8 mouse cellular contexts compared by ENCODE assay signal in the genomic region with DNA sequence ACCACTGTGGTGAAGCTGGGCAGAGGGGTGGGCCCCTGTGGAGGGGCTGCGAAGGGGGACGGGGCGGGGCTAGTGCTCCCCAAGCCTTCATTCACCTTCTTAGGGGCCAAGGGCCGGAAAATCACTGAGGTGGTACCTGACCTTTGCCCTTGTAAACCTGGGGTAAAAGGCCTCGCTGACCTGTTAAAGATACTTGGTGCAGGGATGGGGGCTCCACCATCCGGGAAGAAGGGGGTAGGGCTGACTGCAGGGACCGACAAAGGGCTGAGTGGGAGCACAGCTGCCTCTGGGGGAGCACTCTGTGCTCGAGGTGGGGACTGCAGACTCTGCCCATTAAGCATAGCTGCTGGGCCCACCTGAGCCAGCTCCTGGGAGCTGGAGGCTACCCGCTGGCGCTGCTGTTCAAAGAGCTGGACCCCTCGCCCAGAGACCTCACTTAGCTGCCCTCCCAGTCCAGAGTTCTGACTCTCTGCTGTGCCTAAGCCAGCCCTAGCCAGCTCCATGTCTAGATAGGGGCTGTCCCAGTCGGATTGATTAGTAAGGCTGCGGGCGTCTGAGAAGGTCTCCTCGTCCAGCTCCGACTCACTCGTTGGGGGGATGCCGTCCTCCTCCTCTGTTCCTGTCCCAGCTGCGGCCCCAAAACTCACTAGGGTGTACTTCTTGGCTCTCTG. TPM values are rescaled to one million over a fixed set of nuclear protein-coding genes. Genes with fewer than 3 reads are reported as not detected.
DNase-seq lines count a peak whose midpoint lies in the region; ATAC-seq and TF ChIP-seq lines count a peak whose summit lies in the region.

No protein-coding gene starts in this region.

- ATAC-seq in embryonic facial prominence, embryonic 15.5 days (ENCODE audit: insufficient number of reproducible peaks, low FRiP score, low TSS enrichment, low read depth) = peak; percentile 27; the same call in 1 of the 2 replicates
- peak; percentile 15; the same call in 1 of the 2 replicates for ATAC-seq in intestine, postnatal 0 days
- ATAC-seq in erythroid progenitor cell, adult 5-6 weeks (replicated peaks; ENCODE audit: low FRiP score, poor library complexity, severe bottlenecking) = no peak

- H3K4me3 ChIP-seq in heart, embryonic 10.5 days = peak overlapping the region; percentile 71
- peak overlapping the region; percentile 79 to 93 for H3K4me3 ChIP-seq in ES-E14 (ENCODE audit: insufficient read depth in 1 of 2, low read depth in 1 of 2, low read length in 2 of 2, poor library complexity in 1 of 2, severe bottlenecking in 1 of 2)
- peak overlapping the region; percentile 75 for H3K4me3 ChIP-seq in embryonic facial prominence, embryonic 15.5 days (replicated peaks)
- H3K4me3 ChIP-seq in intestine, postnatal 0 days (ENCODE audit: low read depth, low read length) = peak overlapping the region; percentile 66

- H3K27me3 ChIP-seq in heart, embryonic 10.5 days (ENCODE audit: insufficient read depth, poor library complexity, severe bottlenecking) = peaks cover 9% of the 10 kb centered on the region
- H3K27me3 ChIP-seq in embryonic facial prominence, embryonic 15.5 days = 0 out of 2 replicates have a peak, but pooled peaks cover 4% of the 10 kb centered on the region
- 0 out of 2 replicates have a peak, but pooled peaks cover 5% of the 10 kb centered on the region for H3K27me3 ChIP-seq in intestine, postnatal 0 days (replicated peaks; ENCODE audit: control insufficient read depth, insufficient read depth, low read length)

- H3K4me2 ChIP-seq in embryonic facial prominence, embryonic 15.5 days (replicated peaks) = peak overlapping the region; percentile 88
- peak overlapping the region; percentile 96 for H3K4me2 ChIP-seq in intestine, postnatal 0 days (replicated peaks; ENCODE audit: low read depth)

- DNase-seq in heart, embryonic 10.5 days (ENCODE audit: low spot score) = peak; percentile 77
- no peak for DNase-seq in heart, adult 9 months (ENCODE audit: low spot score in 2 of 2)
- DNase-seq in ES-E14 (ENCODE audit: low read depth, low spot score) = no peak
- DNase-seq in lung, postnatal 4 days = peak; percentile 14 to 33
- no peak for DNase-seq in spleen, postnatal 14 days (ENCODE audit: low spot score in 2 of 2)

- 9% methylated on average over 19 of the region's 19 CpGs for WGBS in heart, embryonic 10.5 days
- WGBS in embryonic facial prominence, embryonic 15.5 days = 10% methylated on average over 19 of the region's 19 CpGs
- 30% methylated on average over 16 of the region's 19 CpGs for WGBS in intestine, postnatal 0 days

- in situ Hi-C loops in ES-E14 (cut with MboI; ENCODE audit: low sequenced_read_pairs in 2 of 2, unreplicated experiment in 2 of 2) = no loop called here

- no peak for TF ChIP-seq CTCF in intestine, postnatal 0 days (IDR thresholded peaks at IDR 0.05; ENCODE audit: low read depth)

- peak overlapping the region; percentile 70 for H3K9ac ChIP-seq in ES-E14 (ENCODE audit: insufficient read depth, low read depth, low read length, poor library complexity, severe bottlenecking)
- H3K9ac ChIP-seq in embryonic facial prominence, embryonic 15.5 days = peak overlapping the region; percentile 78
- H3K9ac ChIP-seq in intestine, postnatal 0 days (ENCODE audit: low read depth, low read length) = peak overlapping the region; percentile 68

- H3K27ac ChIP-seq in heart, embryonic 10.5 days = peak overlapping the region; percentile 94
- H3K27ac ChIP-seq in ES-E14 (ENCODE audit: insufficient read depth, low read depth, low read length, poor library complexity, severe bottlenecking) = no peak overlapping the region
- H3K27ac ChIP-seq in embryonic facial prominence, embryonic 15.5 days (replicated peaks) = peak overlapping the region; percentile 96
- H3K27ac ChIP-seq in intestine, postnatal 0 days (ENCODE audit: low read depth, low read length) = peak overlapping the region; percentile 88

- no peaks in the 10 kb centered on the region for H3K9me3 ChIP-seq in heart, embryonic 10.5 days
- H3K9me3 ChIP-seq in ES-E14 (ENCODE audit: control insufficient read depth, insufficient read depth, low read depth, low read length) = no peaks in the 10 kb centered on the region
- H3K9me3 ChIP-seq in embryonic facial prominence, embryonic 15.5 days (replicated peaks) = no peaks in the 10 kb centered on the region
- no peaks in the 10 kb centered on the region for H3K9me3 ChIP-seq in intestine, postnatal 0 days (ENCODE audit: control insufficient read depth)

- peaks cover 26% of the 10 kb centered on the region for H3K36me3 ChIP-seq in heart, embryonic 10.5 days
- no peaks in the 10 kb centered on the region for H3K36me3 ChIP-seq in ES-E14 (ENCODE audit: control insufficient read depth, insufficient read depth, low read length, poor library complexity, severe bottlenecking)
- H3K36me3 ChIP-seq in embryonic facial prominence, embryonic 15.5 days = no peaks in the 10 kb centered on the region
- H3K36me3 ChIP-seq in intestine, postnatal 0 days (ENCODE audit: control insufficient read depth, insufficient read depth) = no peaks in the 10 kb centered on the region

- peaks cover 47% of the 10 kb centered on the region for H3K4me1 ChIP-seq in heart, embryonic 10.5 days
- peaks cover 0 to 22% of the 10 kb centered on the region in 2 experiments; a peak in 1 of 4 replicates for H3K4me1 ChIP-seq in ES-E14 (ENCODE audit: control insufficient read depth in 2 of 2, insufficient read depth in 2 of 2, low read length in 2 of 2, poor library complexity in 1 of 2)
- H3K4me1 ChIP-seq in embryonic facial prominence, embryonic 15.5 days = peaks cover 18% of the 10 kb centered on the region
- peaks cover 8% of the 10 kb centered on the region for H3K4me1 ChIP-seq in intestine, postnatal 0 days (replicated peaks; ENCODE audit: control insufficient read depth, insufficient read depth, low read length)

TF ChIP-seq in ES-E14, 5 proteins besides CTCF, POLR2A, EP300 and RAD21:
- TF ChIP-seq ZNF384 (IDR thresholded peaks at IDR 0.05; ENCODE audit: low read depth, low read length) (no peak), CHD2 (IDR thresholded peaks at IDR 0.05; ENCODE audit: low read depth, low read length) (no peak), HCFC1 (IDR thresholded peaks at IDR 0.05; ENCODE audit: borderline replicate concordance, insufficient read depth, low read length) (no peak), MAFK (IDR thresholded peaks at IDR 0.05; ENCODE audit: insufficient read depth, low read depth, low read length) (no peak), ZC3H11A (IDR thresholded peaks at IDR 0.05; ENCODE audit: borderline replicate concordance, low read depth, low read length) (no peak)

RNA-seq across cellular contexts. Expression of a gene that starts 5.5 kb away (rescaled TPM):
- polyA plus RNA-seq in heart, embryonic 10.5 days (2016; fragmentation: Nextera tagmentation; extraction: Ambion mirVana) = 22.8 and 30.3 TPM in 2 replicates
- total RNA-seq in ES-E14 (2012; rRNA removed) = 0.16 TPM in 1 of 2 replicates, not detected in the other
- 7.0 and 9.7 TPM in 2 replicates for polyA plus RNA-seq in embryonic facial prominence, embryonic 15.5 days (2015; fragmentation: Nextera tagmentation; extraction: Ambion mirVana)
- polyA plus RNA-seq in intestine, postnatal 0 days (2015; fragmentation: Nextera tagmentation; extraction: Ambion mirVana) = not detected in 2 replicates
- not detected in 2 replicates for total RNA-seq in erythroid progenitor cell, adult 5-6 weeks (2015; ENCODE audit: low replicate concordance)
- not detected in 2 replicates for total RNA-seq in erythroid progenitor cell, adult 5-6 weeks (2017; ENCODE audit: low replicate concordance)

RNA-seq across cellular contexts. Expression of a gene that starts 6.4 kb away (rescaled TPM):
- 87.0 and 172 TPM in 2 replicates for polyA plus RNA-seq in heart, embryonic 10.5 days (2016; fragmentation: Nextera tagmentation; extraction: Ambion mirVana)
- total RNA-seq in ES-E14 (2012; rRNA removed) = 0.85 and 1.1 TPM in 2 replicates
- 30.1 and 37.7 TPM in 2 replicates for polyA plus RNA-seq in embryonic facial prominence, embryonic 15.5 days (2015; fragmentation: Nextera tagmentation; extraction: Ambion mirVana)
- 0.23 and 0.27 TPM in 2 replicates for polyA plus RNA-seq in intestine, postnatal 0 days (2015; fragmentation: Nextera tagmentation; extraction: Ambion mirVana)
- total RNA-seq in erythroid progenitor cell, adult 5-6 weeks (2015; ENCODE audit: low replicate concordance) = not detected in 2 replicates
- not detected in 2 replicates for total RNA-seq in erythroid progenitor cell, adult 5-6 weeks (2017; ENCODE audit: low replicate concordance)

RNA-seq across cellular contexts. Expression of a gene that starts 12.3 kb away (rescaled TPM):
- polyA plus RNA-seq in heart, embryonic 10.5 days (2016; fragmentation: Nextera tagmentation; extraction: Ambion mirVana) = 101 and 113 TPM in 2 replicates
- 104 TPM in 2 replicates for total RNA-seq in ES-E14 (2012; rRNA removed)
- polyA plus RNA-seq in embryonic facial prominence, embryonic 15.5 days (2015; fragmentation: Nextera tagmentation; extraction: Ambion mirVana) = 86.8 and 92.5 TPM in 2 replicates
- 51.0 and 53.8 TPM in 2 replicates for polyA plus RNA-seq in intestine, postnatal 0 days (2015; fragmentation: Nextera tagmentation; extraction: Ambion mirVana)
- 53.3 and 56.2 TPM in 2 replicates for total RNA-seq in erythroid progenitor cell, adult 5-6 weeks (2015; ENCODE audit: low replicate concordance)
- total RNA-seq in erythroid progenitor cell, adult 5-6 weeks (2017; ENCODE audit: low replicate concordance) = 34.0 and 80.6 TPM in 2 replicates

RNA-seq across cellular contexts. Expression of a gene that starts 20.9 kb away (rescaled TPM):
- 7.3 and 7.5 TPM in 2 replicates for polyA plus RNA-seq in heart, embryonic 10.5 days (2016; fragmentation: Nextera tagmentation; extraction: Ambion mirVana)
- 15.3 and 16.6 TPM in 2 replicates for total RNA-seq in ES-E14 (2012; rRNA removed)
- 5.6 and 6.6 TPM in 2 replicates for polyA plus RNA-seq in embryonic facial prominence, embryonic 15.5 days (2015; fragmentation: Nextera tagmentation; extraction: Ambion mirVana)
- polyA plus RNA-seq in intestine, postnatal 0 days (2015; fragmentation: Nextera tagmentation; extraction: Ambion mirVana) = 2.2 and 2.6 TPM in 2 replicates
- total RNA-seq in erythroid progenitor cell, adult 5-6 weeks (2015; ENCODE audit: low replicate concordance) = 4.0 and 8.4 TPM in 2 replicates
- total RNA-seq in erythroid progenitor cell, adult 5-6 weeks (2017; ENCODE audit: low replicate concordance) = 4.7 and 5.5 TPM in 2 replicates

RNA-seq across cellular contexts. Expression of a gene that starts 33.0 kb away (rescaled TPM):
- polyA plus RNA-seq in heart, embryonic 10.5 days (2016; fragmentation: Nextera tagmentation; extraction: Ambion mirVana) = 18.4 and 19.5 TPM in 2 replicates
- total RNA-seq in ES-E14 (2012; rRNA removed) = 5.0 and 6.1 TPM in 2 replicates
- polyA plus RNA-seq in embryonic facial prominence, embryonic 15.5 days (2015; fragmentation: Nextera tagmentation; extraction: Ambion mirVana) = 32.3 and 34.2 TPM in 2 replicates
- 7.4 and 8.4 TPM in 2 replicates for polyA plus RNA-seq in intestine, postnatal 0 days (2015; fragmentation: Nextera tagmentation; extraction: Ambion mirVana)
- total RNA-seq in erythroid progenitor cell, adult 5-6 weeks (2015; ENCODE audit: low replicate concordance) = 5.9 and 10.1 TPM in 2 replicates
- total RNA-seq in erythroid progenitor cell, adult 5-6 weeks (2017; ENCODE audit: low replicate concordance) = 6.0 and 10.7 TPM in 2 replicates

Comparison
In these comparisons a context has a peak if more than half of its experiments do, and no peak if none do; other contexts are left out.
1. DNase-seq: peak in heart, embryonic 10.5 days (single experiment) and lung, postnatal 4 days (2 of 2); none in heart, adult 9 months (0 of 2), ES-E14 (single experiment) and spleen, postnatal 14 days (0 of 2).
2. RNA of a gene that starts 6.4 kb away (polyA plus RNA-seq): 87.0 to 172 TPM in heart, embryonic 10.5 days and 30.1 to 37.7 TPM in embryonic facial prominence, embryonic 15.5 days; 0.23 to 0.27 TPM in intestine, postnatal 0 days; every median in the first group is over 10 times any median in the second.
3. Peak in every context shown above with its lines, with median percentiles within 50 percentile points of each other: H3K4me3 ChIP-seq and H3K9ac ChIP-seq.